Mouse (Mus musculus) liver, embryonic 14.5 days (tissue): ENCODE data around the gene Ccdc113. TPM values are rescaled to one million over a fixed set of nuclear protein-coding genes. Genes with fewer than 3 reads are reported as not detected.
A peak's percentile ranks its signal among the peaks of the same experiment; 100 is the strongest.

Experiments used
- ATAC-seq: fragments of 200-750 bp; cut with Nextera tagmentation; 2 replicates; pipeline ENCODE4 v1.8.0; 2017; ENCODE audit warnings: moderate number of reproducible peaks, mild to moderate bottlenecking, moderate library complexity; ENCODE audit not compliant: insufficient read depth
- DNase-seq, 3 experiments: peaks; one replicate each; pipeline ENCODE4 v3.0.0-alpha.2; 2012 to 2013; ENCODE audit warnings: low read depth in 3 of 3, low spot score in 3 of 3
- H3K27ac ChIP-seq: fragments of 300-500 bp; sonication (generic); 2 replicates; pipeline ENCODE4 v1.5.1; 2014; ENCODE audit warnings: moderate library complexity, mild to moderate bottlenecking, control low read depth, inconsistent platforms
- H3K27me3 ChIP-seq: fragments of 300-500 bp; sonication (generic); 2 replicates; pipeline ENCODE4 v1.6.1; 2014; ENCODE audit warnings: mild to moderate bottlenecking, low read length, moderate library complexity; ENCODE audit not compliant: control insufficient read depth, insufficient read depth
- H3K36me3 ChIP-seq: fragments of 300-500 bp; sonication (generic); replicated peaks from 2 replicates; pipeline ENCODE4 v1.6.1; 2014; ENCODE audit warnings: low read depth; ENCODE audit not compliant: control insufficient read depth, insufficient read depth
- H3K4me1 ChIP-seq, 2 experiments: fragments of 200-500 bp in 1 of 2; fragments of 300-500 bp in 1 of 2; sonication (generic) in 1 of 2; replicated peaks; 2 replicates each; pipeline ENCODE4 v1.6.1; 2012 to 2014; ENCODE audit warnings: antibody characterized with exemption in 1 of 2, inconsistent platforms in 1 of 2, low read length in 1 of 2; ENCODE audit not compliant: control insufficient read depth in 2 of 2, insufficient read depth in 2 of 2
- H3K4me2 ChIP-seq: fragments of 300-500 bp; sonication (generic); 2 replicates; pipeline ENCODE4 v1.6.1; 2014; ENCODE audit warnings: low read depth, mild to moderate bottlenecking, control low read depth, moderate library complexity
- H3K4me3 ChIP-seq, 2 experiments: fragments of 200-500 bp in 1 of 2; fragments of 300-500 bp in 1 of 2; sonication (generic) in 1 of 2; 2 replicates each; pipeline ENCODE4 v1.5.1; 2012 to 2014; ENCODE audit warnings: low read depth in 2 of 2, low read length in 2 of 2, mild to moderate bottlenecking in 2 of 2, control low read depth in 1 of 2, inconsistent platforms in 1 of 2, moderate library complexity in 1 of 2; ENCODE audit not compliant: insufficient read depth in 1 of 2
- H3K9ac ChIP-seq: fragments of 300-500 bp; sonication (generic); replicated peaks from 2 replicates; pipeline ENCODE4 v1.6.1; 2014; ENCODE audit warnings: mild to moderate bottlenecking, control low read depth, moderate library complexity
- H3K9me3 ChIP-seq: fragments of 300-500 bp; sonication (generic); 2 replicates; pipeline ENCODE4 v1.6.1; 2016; ENCODE audit warnings: low read length, mixed read lengths; ENCODE audit not compliant: control insufficient read depth
- CTCF ChIP-seq: IDR thresholded peaks from 2 replicates; pipeline ENCODE4 v1.5.1; 2016; ENCODE audit warnings: antibody characterized with exemption, low read depth, control low read depth
- EP300 ChIP-seq: IDR thresholded peaks from 2 replicates; pipeline ENCODE4 v1.6.1; 2016; ENCODE audit warnings: antibody characterized with exemption, low read depth
- WGBS: fragments of 180-500 bp; shearing (Covaris S2); extraction: QIAGEN DNeasy Blood & Tissue Kit; methylation state at CpG from one replicate; pipeline ENCODE4 v1.1.7; 2014; ENCODE audit not compliant: insufficient replicate concordance; 5-methylcytosine and 5-hydroxymethylcytosine counted together
- polyA plus RNA-seq, 2 experiments: library from polyadenylated mRNA; depleted of rRNA in 1 of 2; stranded (reverse) in 1 of 2; unstranded in 1 of 2; fragments of >200 nt; fragmentation: Nextera tagmentation in 1 of 2; extraction: Ambion mirVana in 1 of 2; gene quantifications; 2 replicates each; pipeline versions ENCODE4 v1.2.1 to v1.2.3; 2012 to 2014

The Ccdc113 gene
- polyA plus RNA-seq, 2 experiments, result not detected

- TF ChIP-seq CTCF (no peak), EP300 (no peak)
- ATAC-seq (no peak), DNase-seq (no peak)
- no peaks in the 10 kb centered on the region for H3K27me3 ChIP-seq
- peaks cover 8 to 14% of the 10 kb centered on the region in 2 experiments for H3K4me1 ChIP-seq
- H3K4me3 ChIP-seq, result no peak overlapping the region
- no peak overlapping the region for H3K27ac ChIP-seq
- no peak overlapping the region for H3K9ac ChIP-seq
- no peaks in the 10 kb centered on the region for H3K36me3 ChIP-seq
- WGBS, result 72% methylated on average over 1 of the region's 1 CpGs
- no peaks in the 10 kb centered on the region for H3K9me3 ChIP-seq
- H3K4me2 ChIP-seq, result no peak overlapping the region
Measured at GRCm38 (mm10) chr8:95587339-95587738, 53.5 kb downstream of the Ccdc113 start.

- no peak for DNase-seq
- H3K27ac ChIP-seq, result no peak overlapping the region
- no peak overlapping the region for H3K4me2 ChIP-seq
- H3K9ac ChIP-seq, result no peak overlapping the region
- no peaks in the 10 kb centered on the region for H3K27me3 ChIP-seq
- H3K4me1 ChIP-seq, result peaks cover 19 to 31% of the 10 kb centered on the region in 2 experiments
- 57% methylated on average over 10 of the region's 10 CpGs for WGBS
- ATAC-seq, result no peak
- H3K4me3 ChIP-seq, result no peak overlapping the region
- TF ChIP-seq CTCF, result peak; percentile 33
- TF ChIP-seq EP300, result no peak
- no peaks in the 10 kb centered on the region for H3K36me3 ChIP-seq
- H3K9me3 ChIP-seq, result peaks cover 2% of the 10 kb centered on the region
Measured at GRCm38 (mm10) chr8:95589282-95589681, 55.4 kb downstream of the Ccdc113 start.

GRCm38 (mm10) chr8:95590539-95590938 lies 56.7 kb downstream of the Ccdc113 start:
- H3K9ac ChIP-seq, result no peak overlapping the region
- H3K4me3 ChIP-seq, result no peak overlapping the region
- TF ChIP-seq EP300 (no peak), CTCF (no peak)
- 75% methylated on average over 4 of the region's 4 CpGs for WGBS
- DNase-seq (no peak), ATAC-seq (no peak)
- peaks cover 2% of the 10 kb centered on the region for H3K9me3 ChIP-seq
- H3K27me3 ChIP-seq, result no peaks in the 10 kb centered on the region
- peaks cover 21 to 31% of the 10 kb centered on the region in 2 experiments for H3K4me1 ChIP-seq
- no peaks in the 10 kb centered on the region for H3K36me3 ChIP-seq
- H3K27ac ChIP-seq, result no peak overlapping the region
- no peak overlapping the region for H3K4me2 ChIP-seq

GRCm38 (mm10) chr8:95592131-95592780 lies 58.4 kb downstream of the Ccdc113 start:
- Histone ChIP-seq H3K9ac (no peak overlapping the region), H3K27me3 (no peaks in the 10 kb centered on the region), H3K4me1 (peaks cover 21 to 35% of the 10 kb centered on the region in 2 experiments), H3K9me3 (peaks cover 2% of the 10 kb centered on the region), H3K4me3 (no peak overlapping the region), H3K4me2 (peak overlapping the region; percentile 45), H3K27ac (peak overlapping the region; percentile 86), H3K36me3 (no peaks in the 10 kb centered on the region)
- 24% methylated on average over 12 of the region's 12 CpGs for WGBS
- TF ChIP-seq CTCF (no peak), EP300 (peak; percentile 77)
- peak; percentile 88 for ATAC-seq
- peak in 1 of 3 experiments; percentile 81 for DNase-seq

GRCm38 (mm10) chr8:95593439-95594393 lies 59.8 kb downstream of the Ccdc113 start:
- H3K27me3 ChIP-seq, result no peaks in the 10 kb centered on the region
- ATAC-seq (no peak), DNase-seq (peak in 1 of 3 experiments; percentile 20)
- H3K9me3 ChIP-seq, result peaks cover 2% of the 10 kb centered on the region
- no peaks in the 10 kb centered on the region for H3K36me3 ChIP-seq
- H3K4me2 ChIP-seq, result no peak overlapping the region
- H3K9ac ChIP-seq, result no peak overlapping the region
- peaks cover 21 to 35% of the 10 kb centered on the region in 2 experiments for H3K4me1 ChIP-seq
- H3K27ac ChIP-seq, result peak overlapping the region; percentile 15; the same call in 1 of the 2 replicates
- WGBS, result 85% methylated on average over 7 of the region's 7 CpGs
- TF ChIP-seq CTCF, result no peak
- TF ChIP-seq EP300, result no peak
- H3K4me3 ChIP-seq, result no peak overlapping the region
